Mouse (Mus musculus): ENCODE measurements around the gene Tfap4. TPM values are rescaled to one million over a fixed set of nuclear protein-coding genes. Genes with fewer than 3 reads are reported as not detected.

The Tfap4 gene
- polyA plus RNA-seq, 1 experiment from 2014 or later, result 23.0 TPM

DNA sequence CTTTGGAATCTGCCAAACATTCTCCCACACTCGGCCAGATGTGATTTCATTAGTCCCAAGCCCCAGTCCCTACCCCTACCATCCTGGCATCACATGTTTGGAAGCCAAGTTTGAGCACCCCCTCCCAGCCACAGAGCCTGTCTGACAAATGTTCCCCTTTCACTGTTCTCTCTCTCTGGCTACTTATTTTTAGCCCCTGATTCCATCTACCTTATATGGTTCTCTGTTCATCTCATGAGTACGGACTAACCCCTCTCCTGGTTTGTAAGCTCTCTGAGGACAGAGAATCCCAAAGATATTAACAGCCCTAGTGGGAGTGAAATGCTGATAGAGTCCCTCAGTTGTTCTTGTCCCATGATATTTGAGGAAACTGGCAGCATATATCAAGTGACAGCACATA is 48.3 kb downstream of the Tfap4 start:
- H3K36me3 ChIP-seq (ENCODE audit: insufficient read depth), result no peaks in the 10 kb centered on the region
- H3K4me3 ChIP-seq (ENCODE audit: low read depth, low read length), result no peak overlapping the region
- no peak overlapping the region for H3K9ac ChIP-seq
- H3K27me3 ChIP-seq (ENCODE audit: insufficient read depth, low read length), result no peaks in the 10 kb centered on the region
- no peaks in the 10 kb centered on the region for H3K9me3 ChIP-seq (ENCODE audit: low read depth, low read length)
- H3K4me2 ChIP-seq, result no peak overlapping the region
- no peak for TF ChIP-seq CTCF (IDR thresholded peaks at IDR 0.05; ENCODE audit: low read depth)
- ATAC-seq (ENCODE audit: insufficient read depth) (no peak), DNase-seq (no peak)
- WGBS, result 57% methylated on average over 2 of the region's 2 CpGs
- peaks cover 7% of the 10 kb centered on the region; the same call in 1 of the 2 replicates for H3K4me1 ChIP-seq (ENCODE audit: insufficient read depth)
- no peak overlapping the region for H3K27ac ChIP-seq (ENCODE audit: low read depth)

DNA sequence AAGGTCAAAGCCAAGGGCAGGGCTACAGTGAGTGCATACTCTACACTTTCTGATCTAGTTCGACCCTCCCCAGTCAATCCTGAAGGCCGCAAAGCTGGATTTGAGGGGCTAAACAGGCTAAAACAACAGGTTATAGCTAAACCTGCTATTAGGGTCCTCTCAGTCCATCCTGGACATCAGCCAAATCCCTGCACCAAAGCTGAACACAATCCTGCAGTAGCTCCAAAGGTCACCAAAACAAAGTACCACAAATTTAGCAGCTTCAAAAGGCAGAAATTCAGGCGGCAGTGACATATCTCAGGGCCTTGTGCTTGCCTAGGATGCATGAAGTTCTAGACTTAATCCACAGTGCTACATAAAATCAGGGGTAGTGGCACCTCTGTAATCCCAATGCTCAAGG is 53.5 kb downstream of the Tfap4 start:
- H3K4me3 ChIP-seq (ENCODE audit: low read depth, low read length), result no peak overlapping the region
- H3K27me3 ChIP-seq (ENCODE audit: insufficient read depth, low read length), result no peaks in the 10 kb centered on the region
- no peaks in the 10 kb centered on the region for H3K9me3 ChIP-seq (ENCODE audit: low read depth, low read length)
- DNase-seq, result no peak
- 77% methylated on average over 3 of the region's 3 CpGs for WGBS
- ATAC-seq (ENCODE audit: insufficient read depth), result no peak
- TF ChIP-seq CTCF (IDR thresholded peaks at IDR 0.05; ENCODE audit: low read depth), result no peak
- no peak overlapping the region for H3K4me2 ChIP-seq
- no peaks in the 10 kb centered on the region for H3K4me1 ChIP-seq (ENCODE audit: insufficient read depth)
- H3K27ac ChIP-seq (ENCODE audit: low read depth), result no peak overlapping the region
- H3K36me3 ChIP-seq (ENCODE audit: insufficient read depth), result no peaks in the 10 kb centered on the region
- no peak overlapping the region for H3K9ac ChIP-seq

DNA sequence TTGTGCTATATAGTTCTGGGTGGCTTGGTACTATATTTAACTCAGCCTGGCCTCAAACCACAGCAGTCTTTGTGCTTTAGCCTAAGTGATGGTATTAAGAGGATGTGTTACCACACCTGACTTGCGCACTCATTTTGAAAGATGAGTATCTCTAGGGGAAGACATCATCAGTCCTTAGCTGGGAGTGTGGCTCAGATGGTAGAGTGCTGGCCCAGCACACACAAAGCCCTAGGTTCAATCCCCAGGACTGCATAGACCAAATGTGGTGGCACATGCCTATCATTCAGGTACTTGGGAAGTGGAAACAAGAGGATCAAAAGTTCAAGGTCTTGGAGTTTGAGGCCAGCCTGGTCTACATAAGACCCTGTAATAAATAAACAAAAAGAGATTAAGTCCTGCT is 56.2 kb downstream of the Tfap4 start:
- 93% methylated on average over 1 of the region's 1 CpGs for WGBS
- Histone ChIP-seq H3K4me1 (ENCODE audit: insufficient read depth) (no peaks in the 10 kb centered on the region), H3K9ac (no peak overlapping the region), H3K36me3 (ENCODE audit: insufficient read depth) (no peaks in the 10 kb centered on the region), H3K27me3 (ENCODE audit: insufficient read depth, low read length) (no peaks in the 10 kb centered on the region), H3K27ac (ENCODE audit: low read depth) (no peak overlapping the region), H3K9me3 (ENCODE audit: low read depth, low read length) (no peaks in the 10 kb centered on the region), H3K4me3 (ENCODE audit: low read depth, low read length) (no peak overlapping the region), H3K4me2 (no peak overlapping the region)
- no peak for ATAC-seq (ENCODE audit: insufficient read depth)
- no peak for DNase-seq
- TF ChIP-seq CTCF (IDR thresholded peaks at IDR 0.05; ENCODE audit: low read depth), result no peak

DNA sequence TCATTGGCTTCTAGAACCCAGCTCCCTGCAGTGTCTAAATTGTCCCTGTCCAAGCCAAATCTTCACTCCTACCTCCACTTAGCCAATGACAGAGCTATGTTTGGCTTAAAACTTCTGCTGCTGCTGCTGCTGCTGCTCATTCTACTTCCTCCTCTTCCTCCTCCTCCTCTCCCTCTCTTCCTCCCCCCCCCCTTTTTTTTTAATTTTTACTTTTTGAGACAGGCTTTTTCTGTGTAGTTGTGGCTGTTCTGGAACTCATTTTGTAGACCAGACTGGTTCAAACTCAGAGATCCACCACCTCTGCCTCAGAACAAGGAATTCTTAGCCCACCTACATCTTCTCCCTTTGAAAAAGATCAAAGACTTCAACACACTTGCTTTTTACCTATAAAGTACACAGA is 57.1 kb downstream of the Tfap4 start:
- TF ChIP-seq CTCF (IDR thresholded peaks at IDR 0.05; ENCODE audit: low read depth), result no peak
- no peaks in the 10 kb centered on the region for H3K9me3 ChIP-seq (ENCODE audit: low read depth, low read length)
- no peak for DNase-seq

DNA sequence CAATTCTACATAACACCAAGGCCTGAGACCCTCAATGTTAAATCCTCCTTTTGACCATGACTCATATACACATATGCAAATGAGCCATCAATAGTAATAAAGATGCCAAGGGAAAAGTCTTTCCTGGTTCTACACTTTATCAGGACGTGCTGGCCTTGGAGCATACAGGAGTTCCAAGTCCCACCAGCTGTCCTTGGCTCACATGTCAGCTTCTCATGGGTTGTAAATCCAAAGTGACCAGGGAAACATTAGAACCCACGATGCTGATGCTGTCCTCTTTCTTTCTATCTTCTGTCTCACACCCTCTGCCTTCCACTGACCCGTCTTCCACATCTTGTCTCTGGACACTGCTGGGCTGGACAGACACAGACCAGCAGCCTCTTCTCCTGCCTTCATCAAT is 58.0 kb downstream of the Tfap4 start:
- no peaks in the 10 kb centered on the region for H3K27me3 ChIP-seq (ENCODE audit: insufficient read depth, low read length)
- H3K27ac ChIP-seq (ENCODE audit: low read depth), result no peak overlapping the region
- TF ChIP-seq CTCF (IDR thresholded peaks at IDR 0.05; ENCODE audit: low read depth), result no peak
- no peaks in the 10 kb centered on the region for H3K9me3 ChIP-seq (ENCODE audit: low read depth, low read length)
- H3K36me3 ChIP-seq (ENCODE audit: insufficient read depth), result no peaks in the 10 kb centered on the region
- no peak for DNase-seq
- 74% methylated on average over 3 of the region's 3 CpGs for WGBS
- no peak overlapping the region for H3K4me2 ChIP-seq
- H3K4me1 ChIP-seq (ENCODE audit: insufficient read depth), result no peaks in the 10 kb centered on the region
- no peak overlapping the region for H3K4me3 ChIP-seq (ENCODE audit: low read depth, low read length)
- H3K9ac ChIP-seq, result no peak overlapping the region
- no peak for ATAC-seq (ENCODE audit: insufficient read depth)

More for the DNA sequence above, 57.1 kb downstream of the Tfap4 start:
- Histone ChIP-seq H3K4me1 (ENCODE audit: insufficient read depth) (no peaks in the 10 kb centered on the region), H3K27ac (ENCODE audit: low read depth) (no peak overlapping the region), H3K27me3 (ENCODE audit: insufficient read depth, low read length) (no peaks in the 10 kb centered on the region), H3K36me3 (ENCODE audit: insufficient read depth) (no peaks in the 10 kb centered on the region), H3K9ac (no peak overlapping the region), H3K4me3 (ENCODE audit: low read depth, low read length) (no peak overlapping the region), H3K4me2 (no peak overlapping the region)
- no peak for ATAC-seq (ENCODE audit: insufficient read depth)

DNA sequence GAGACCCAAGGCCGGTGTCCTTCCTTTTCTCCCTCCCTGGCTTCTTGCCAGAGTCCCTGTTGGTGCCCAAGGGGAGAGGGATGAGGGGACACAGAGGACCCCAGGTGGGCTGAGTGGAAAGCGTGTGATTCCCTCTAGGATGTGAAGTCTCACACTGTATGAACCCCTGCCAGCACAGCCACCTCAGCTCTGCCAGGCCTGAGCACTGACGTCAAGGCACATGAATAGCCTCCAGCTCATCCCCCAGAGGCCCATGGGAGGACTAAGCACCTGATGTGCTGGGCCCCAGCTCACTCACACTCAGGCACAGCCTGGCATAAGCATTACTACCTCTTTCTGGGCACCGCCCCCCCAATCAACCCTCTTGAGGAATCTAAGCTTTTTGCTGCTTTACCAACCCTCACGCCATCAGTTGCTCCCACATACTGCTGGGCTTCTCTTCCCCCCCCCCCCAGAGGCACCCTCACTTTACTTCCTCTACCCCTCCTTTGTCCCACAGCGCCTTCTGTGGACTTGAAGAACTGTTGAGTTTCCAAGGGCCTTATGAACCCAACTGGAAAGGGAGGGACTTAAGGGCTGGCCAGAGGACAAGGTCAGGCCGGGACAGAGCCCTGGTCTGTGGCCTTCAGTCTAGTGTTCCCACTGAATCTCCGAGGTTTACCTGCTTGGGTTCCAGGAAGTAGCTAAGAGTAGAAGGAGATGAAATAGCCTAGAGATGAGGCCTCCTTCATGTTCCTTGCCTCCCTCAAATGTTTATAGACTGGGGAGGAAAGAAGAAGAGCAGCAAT is 58.9 kb downstream of the Tfap4 start:
- H3K4me2 ChIP-seq, result no peak overlapping the region
- no peak overlapping the region for H3K27ac ChIP-seq (ENCODE audit: low read depth)
- ATAC-seq (ENCODE audit: insufficient read depth) (no peak), DNase-seq (no peak)
- H3K4me3 ChIP-seq (ENCODE audit: low read depth, low read length), result no peak overlapping the region
- H3K4me1 ChIP-seq (ENCODE audit: insufficient read depth), result no peaks in the 10 kb centered on the region
- H3K36me3 ChIP-seq (ENCODE audit: insufficient read depth), result no peaks in the 10 kb centered on the region
- TF ChIP-seq CTCF (IDR thresholded peaks at IDR 0.05; ENCODE audit: low read depth), result no peak
- H3K9ac ChIP-seq, result no peak overlapping the region
- WGBS, result 75% methylated on average over 8 of the region's 8 CpGs
- H3K9me3 ChIP-seq (ENCODE audit: low read depth, low read length), result no peaks in the 10 kb centered on the region
- H3K27me3 ChIP-seq (ENCODE audit: insufficient read depth, low read length), result no peaks in the 10 kb centered on the region

DNA sequence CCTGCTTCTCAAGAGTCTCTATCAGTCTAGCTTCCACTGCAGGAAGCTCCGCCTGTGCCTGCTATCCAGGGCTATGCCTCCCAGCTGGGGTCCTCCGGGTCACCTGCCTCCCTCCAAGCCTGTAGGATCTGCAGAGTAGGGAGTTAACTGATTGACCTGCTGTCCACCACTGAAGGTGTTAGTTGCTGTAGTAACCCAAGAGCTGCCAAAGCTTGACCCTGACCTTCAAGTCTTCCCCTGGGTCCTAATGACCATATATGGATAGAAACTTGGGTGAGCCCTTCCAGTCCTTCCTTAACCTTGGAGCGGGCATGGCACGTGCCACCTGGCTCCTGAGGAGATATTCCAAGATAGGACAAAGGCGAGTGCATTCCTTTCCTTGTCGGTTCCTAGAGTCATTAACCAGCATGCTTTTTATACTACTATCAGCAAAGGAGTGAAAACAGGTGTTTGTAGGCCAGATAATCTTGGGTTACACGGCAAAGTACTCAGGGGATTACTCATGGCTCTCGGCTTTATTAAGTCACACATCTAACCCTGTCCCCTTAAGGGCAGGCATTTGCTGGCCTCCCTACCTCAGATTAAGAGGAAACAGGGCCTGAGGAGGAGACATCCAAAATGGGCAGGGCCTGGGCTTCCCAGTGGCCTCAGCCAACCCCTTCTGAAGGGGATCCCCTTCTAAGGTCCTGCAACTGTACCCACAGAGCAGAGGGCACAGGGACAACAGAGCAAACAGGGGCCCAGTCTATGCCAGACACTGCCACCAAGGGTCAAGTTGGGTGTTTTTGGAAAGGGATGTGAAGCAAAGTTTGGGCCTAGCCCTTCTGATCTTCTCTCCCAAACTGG is 61.7 kb downstream of the Tfap4 start:
- ATAC-seq (ENCODE audit: insufficient read depth), result no peak
- Histone ChIP-seq H3K27me3 (ENCODE audit: insufficient read depth, low read length) (no peaks in the 10 kb centered on the region), H3K4me1 (ENCODE audit: insufficient read depth) (no peaks in the 10 kb centered on the region), H3K4me3 (ENCODE audit: low read depth, low read length) (no peak overlapping the region), H3K36me3 (ENCODE audit: insufficient read depth) (no peaks in the 10 kb centered on the region), H3K4me2 (no peak overlapping the region), H3K27ac (ENCODE audit: low read depth) (no peak overlapping the region), H3K9ac (no peak overlapping the region), H3K9me3 (ENCODE audit: low read depth, low read length) (no peaks in the 10 kb centered on the region)
- TF ChIP-seq CTCF (IDR thresholded peaks at IDR 0.05; ENCODE audit: low read depth), result no peak
- no peak for DNase-seq
- WGBS, result 58% methylated on average over 8 of the region's 8 CpGs
